Mouse (Mus musculus): ENCODE results near the gene Zfp672. TPM values are rescaled to one million over a fixed set of nuclear protein-coding genes. Genes with fewer than 3 reads are reported as not detected.

Gene Zfp672
- total RNA-seq, 4 experiments from 2014 or later = 41.1 to 48.4 (median 45.4) TPM

GRCm38 (mm10) chr11:58289992-58290682, 40.0 kb downstream of the Zfp672 start:
- DNase-seq (ENCODE audit: low spot score in 2 of 2) = no peak

- DNase-seq (ENCODE audit: low spot score in 2 of 2) = no peak
These were observed 47.6 kb downstream of the Zfp672 start for GRCm38 (mm10) chr11:58282518-58282917.

- DNase-seq (ENCODE audit: low spot score in 2 of 2) = no peak
These were observed 48.1 kb downstream of the Zfp672 start for GRCm38 (mm10) chr11:58281970-58282496.

- no peak for DNase-seq (ENCODE audit: low spot score in 2 of 2)
These were observed 54.4 kb downstream of the Zfp672 start for GRCm38 (mm10) chr11:58275756-58276155.

- no peak for DNase-seq (ENCODE audit: low spot score in 2 of 2)
These were observed 55.6 kb downstream of the Zfp672 start, which contains the start of gene 4930438A08Rik for GRCm38 (mm10) chr11:58274572-58274971. 4930438A08Rik (plus strand) TSS chr11:58274799.

- DNase-seq (ENCODE audit: low spot score in 2 of 2) = no peak
These were observed 61.9 kb downstream of the Zfp672 start for GRCm38 (mm10) chr11:58268285-58268684.

Other genes starting within 250 kb of the Zfp672 start
- not detected for gene Gm12248, start 237.2 kb downstream of the Zfp672 start, total RNA-seq (2022)
- gene Cnot8, start 226.2 kb downstream of the Zfp672 start, total RNA-seq (2022) = 10 to 100 TPM; 50.5 to 55.7 (median 53.0) TPM
- 10 to 100 TPM; 16.9 to 22.0 (median 19.8) TPM for gene Gemin5, start 161.8 kb downstream of the Zfp672 start, total RNA-seq (2022)
- gene Mrpl22, start 158.7 kb downstream of the Zfp672 start, total RNA-seq (2022) = 10 to 100 TPM; 25.9 to 37.3 (median 35.7) TPM
- 1 to 10 TPM; 4.5 to 6.8 (median 5.5) TPM for gene Igtp, start 130.8 kb downstream of the Zfp672 start, total RNA-seq (2022)
- 1 to 10 TPM; 2.0 to 3.3 (median 2.7) TPM for gene Irgm2, start 130.7 kb downstream of the Zfp672 start, total RNA-seq (2022)
- gene 4930438A08Rik, start 55.5 kb downstream of the Zfp672 start, total RNA-seq (2022) = not detected
- gene Zfp692, start 23.3 kb downstream of the Zfp672 start, total RNA-seq (2022) = 10 to 100 TPM; 25.0 to 28.7 (median 26.5) TPM
- 10 to 100 TPM; 41.8 to 49.8 (median 44.4) TPM for gene Sh3bp5l, start 385 bp upstream of the Zfp672 start, total RNA-seq (2022)
- gene Lypd8, start 48.7 kb upstream of the Zfp672 start, total RNA-seq (2022) = not detected
- not detected for gene 1810065E05Rik, start 90.8 kb upstream of the Zfp672 start, total RNA-seq (2022)
- not detected for gene Gm12253, start 102.2 kb upstream of the Zfp672 start, total RNA-seq (2022)
- not detected for gene Lypd9, start 122.6 kb upstream of the Zfp672 start, total RNA-seq (2022)
- gene Olfr30, start 131.9 kb upstream of the Zfp672 start, total RNA-seq (2022) = not detected
- gene Olfr332, start 162.2 kb upstream of the Zfp672 start, total RNA-seq (2022) = not detected
- not detected for gene Olfr331, start 172.2 kb upstream of the Zfp672 start, total RNA-seq (2022)
- not detected for gene Olfr330, start 204.5 kb upstream of the Zfp672 start, total RNA-seq (2022)
- not detected for gene Olfr329-ps, start 216.1 kb upstream of the Zfp672 start, total RNA-seq (2022)
- under 1 TPM in 3 of 4 experiments, not detected in 1; 0.14 to 0.25 (median 0.17) TPM for gene Olfr328, start 225.3 kb upstream of the Zfp672 start, total RNA-seq (2022)
- gene Olfr224, start 240.2 kb upstream of the Zfp672 start, total RNA-seq (2022) = not detected
- gene Olfr325, start 247.4 kb upstream of the Zfp672 start, total RNA-seq (2022) = not detected